Mouse (Mus musculus) liver, embryonic 16.5 days (tissue): ENCODE results near the gene Pptc7. TPM values are rescaled to one million over a fixed set of nuclear protein-coding genes. Genes with fewer than 3 reads are reported as not detected.

Experiments used
- ATAC-seq: fragments of 200-750 bp; cut with Nextera tagmentation; 2 replicates; pipeline ENCODE4 v1.8.0; 2017; ENCODE audit warnings: low read depth, mild to moderate bottlenecking, moderate number of reproducible peaks, moderate library complexity
- H3K27ac ChIP-seq: fragments of 300-500 bp; sonication (generic); 2 replicates; pipeline ENCODE4 v1.5.1; 2014; ENCODE audit warnings: mild to moderate bottlenecking, low read length
- H3K27me3 ChIP-seq: fragments of 300-500 bp; sonication (generic); 2 replicates; pipeline ENCODE4 v1.6.1; 2014; ENCODE audit warnings: low read depth, low read length, mixed read lengths; ENCODE audit not compliant: control insufficient read depth, insufficient read depth
- H3K36me3 ChIP-seq: fragments of 300-500 bp; sonication (generic); 2 replicates; pipeline ENCODE4 v1.6.1; 2014; ENCODE audit warnings: mild to moderate bottlenecking; ENCODE audit not compliant: control insufficient read depth, insufficient read depth
- H3K4me1 ChIP-seq: fragments of 300-500 bp; sonication (generic); 2 replicates; pipeline ENCODE4 v1.6.1; 2014; ENCODE audit warnings: low read depth, low read length, mixed read lengths; ENCODE audit not compliant: control insufficient read depth
- H3K4me2 ChIP-seq: fragments of 300-500 bp; sonication (generic); 2 replicates; pipeline ENCODE4 v1.6.1; 2014; ENCODE audit warnings: low read depth, low read length, mixed read lengths
- H3K4me3 ChIP-seq: fragments of 300-500 bp; sonication (generic); 2 replicates; pipeline ENCODE4 v1.5.1; 2014; ENCODE audit warnings: low read depth, mild to moderate bottlenecking, low read length
- H3K9ac ChIP-seq: fragments of 300-500 bp; sonication (generic); 2 replicates; pipeline ENCODE4 v1.6.1; 2014; ENCODE audit warnings: low read depth, low read length
- H3K9me3 ChIP-seq: fragments of 300-500 bp; sonication (generic); replicated peaks from 2 replicates; pipeline ENCODE4 v1.6.1; 2016; ENCODE audit warnings: low read length; ENCODE audit not compliant: control insufficient read depth
- WGBS: fragments of 180-500 bp; shearing (Covaris S2); extraction: QIAGEN DNeasy Blood & Tissue Kit; methylation state at CpG from one replicate; pipeline ENCODE4 v1.1.7; 2014; ENCODE audit not compliant: insufficient replicate concordance; 5-methylcytosine and 5-hydroxymethylcytosine counted together
- polyA plus RNA-seq: library from polyadenylated mRNA; unstranded; fragments of >200 nt; fragmentation: Nextera tagmentation; extraction: Ambion mirVana; gene quantifications from 2 replicates; pipeline ENCODE4 v1.2.1, GENCODE M21; 2015

Pptc7 gene
- polyA plus RNA-seq, 1 experiment from 2014 or later: 4.1 TPM

DNA sequence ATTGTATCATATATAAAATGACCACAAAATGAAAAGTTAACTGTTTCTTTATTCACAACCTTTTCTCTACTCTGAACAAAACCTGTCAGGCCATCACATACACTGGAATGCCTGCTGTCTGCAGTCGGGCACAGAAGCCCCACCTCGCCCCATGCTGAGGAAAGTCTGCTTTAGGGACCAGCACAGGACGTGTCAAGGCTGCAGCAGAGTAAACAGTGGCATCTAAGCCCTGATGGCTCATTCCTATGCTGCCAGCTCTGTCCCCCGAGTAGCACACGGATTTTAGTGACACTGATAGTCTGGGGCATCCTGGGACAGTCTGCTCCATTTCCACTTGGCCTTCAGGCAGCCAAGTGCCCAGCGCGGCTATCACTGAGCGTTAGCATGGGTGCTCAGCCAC lies 41.3 kb downstream of the Pptc7 start:
- Histone ChIP-seq H3K4me3 (no peak overlapping the region), H3K36me3 (peaks cover 14% of the 10 kb centered on the region), H3K4me2 (no peak overlapping the region), H3K27ac (no peak overlapping the region), H3K4me1 (no peaks in the 10 kb centered on the region), H3K9ac (no peak overlapping the region), H3K9me3 (no peaks in the 10 kb centered on the region), H3K27me3 (no peaks in the 10 kb centered on the region)
- WGBS: 77% methylated on average over 8 of the region's 8 CpGs
- ATAC-seq: no peak

DNA sequence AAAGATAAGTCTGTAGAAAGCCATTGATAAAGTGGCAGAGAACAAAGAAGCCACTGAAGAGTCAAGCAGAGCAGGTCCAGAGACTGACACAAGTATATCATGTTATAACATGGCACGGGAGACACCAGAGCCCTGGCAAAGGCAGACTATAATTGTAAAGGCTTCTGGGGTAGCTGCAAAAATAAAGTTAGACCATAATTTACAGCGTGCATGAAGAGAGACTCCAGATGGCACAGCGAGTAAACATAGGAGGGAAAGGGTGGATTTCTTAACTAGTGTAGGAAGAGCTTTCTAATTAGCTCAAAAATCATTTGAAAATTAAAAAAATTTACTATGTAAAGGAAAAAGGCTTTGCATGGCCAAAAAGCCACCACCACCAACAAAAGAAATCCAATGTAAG lies 43.1 kb downstream of the Pptc7 start:
- Histone ChIP-seq H3K27ac (no peak overlapping the region), H3K9me3 (no peaks in the 10 kb centered on the region), H3K9ac (no peak overlapping the region), H3K4me1 (no peaks in the 10 kb centered on the region), H3K36me3 (peaks cover 9% of the 10 kb centered on the region), H3K27me3 (no peaks in the 10 kb centered on the region), H3K4me3 (no peak overlapping the region), H3K4me2 (no peak overlapping the region)
- ATAC-seq: no peak
- WGBS: 72% methylated on average over 3 of the region's 3 CpGs

GRCm38 (mm10) chr5:122330269-122330668 lies 46.1 kb downstream of the Pptc7 start:
- Histone ChIP-seq H3K4me2 (no peak overlapping the region), H3K27ac (no peak overlapping the region), H3K9me3 (no peaks in the 10 kb centered on the region), H3K36me3 (peaks cover 5% of the 10 kb centered on the region), H3K4me1 (no peaks in the 10 kb centered on the region), H3K4me3 (no peak overlapping the region), H3K9ac (no peak overlapping the region), H3K27me3 (no peaks in the 10 kb centered on the region)
- WGBS: 65% methylated on average over 4 of the region's 4 CpGs
- no peak for ATAC-seq

DNA sequence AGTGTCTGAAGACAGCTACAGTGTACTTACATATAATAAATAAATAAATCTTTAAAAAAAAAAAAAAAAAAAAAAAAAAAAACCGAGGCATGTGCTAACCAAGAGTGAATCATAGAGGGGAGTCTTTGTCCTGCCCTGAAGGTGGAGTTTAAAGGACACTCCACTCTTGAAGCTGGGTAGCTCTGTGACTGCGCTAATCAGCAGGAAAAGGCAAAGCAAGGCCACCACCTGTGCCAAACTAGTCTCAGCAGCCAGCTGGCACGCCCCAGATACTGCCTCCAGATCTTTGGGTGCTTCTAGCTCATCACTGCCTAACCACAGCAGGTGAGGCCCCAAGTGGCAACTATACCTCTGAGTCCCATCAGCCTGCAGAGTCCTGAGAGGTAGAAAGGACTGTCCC lies 50.5 kb downstream of the Pptc7 start:
- Histone ChIP-seq H3K36me3 (no peaks in the 10 kb centered on the region), H3K27me3 (no peaks in the 10 kb centered on the region), H3K9ac (no peak overlapping the region), H3K27ac (no peak overlapping the region), H3K4me3 (no peak overlapping the region), H3K4me2 (no peak overlapping the region), H3K4me1 (no peaks in the 10 kb centered on the region), H3K9me3 (no peaks in the 10 kb centered on the region)
- no peak for ATAC-seq
- WGBS: 36% methylated on average over 3 of the region's 3 CpGs

DNA sequence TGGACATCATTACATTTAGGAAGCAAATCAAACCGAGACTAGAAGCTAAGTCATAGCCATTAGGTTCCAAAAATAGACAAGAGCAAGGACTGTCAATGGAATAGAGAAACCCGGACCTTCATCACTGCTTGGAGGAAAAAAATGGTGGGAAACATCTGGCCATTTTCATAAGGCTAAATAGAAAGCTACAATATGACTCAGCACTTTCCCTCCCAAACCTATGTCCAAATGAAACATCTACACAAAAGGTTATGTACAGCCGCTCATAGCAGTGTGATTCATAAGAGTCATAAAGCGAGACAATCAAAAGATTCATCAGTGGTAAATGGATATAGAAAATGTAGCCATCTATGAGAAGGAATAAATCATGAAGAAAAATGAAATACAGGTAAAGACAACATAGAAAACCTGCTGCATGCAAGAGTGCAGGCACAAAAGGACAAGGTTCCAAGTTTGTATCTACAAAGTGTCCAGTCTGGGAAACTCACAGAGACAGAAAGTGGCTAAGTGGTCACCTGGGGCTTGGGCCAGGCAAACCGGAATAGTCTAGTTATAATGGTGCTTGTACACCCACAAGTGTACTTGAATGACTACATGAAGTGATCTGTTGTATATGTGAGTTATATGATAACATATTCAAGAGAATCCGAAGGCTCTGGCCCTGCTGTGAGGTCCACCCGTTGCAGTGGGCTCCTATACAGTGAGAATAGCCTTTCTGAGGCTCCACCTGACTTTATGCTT lies 52.6 kb downstream of the Pptc7 start:
- WGBS: 68% methylated on average over 7 of the region's 7 CpGs
- Histone ChIP-seq H3K9me3 (no peaks in the 10 kb centered on the region), H3K36me3 (no peaks in the 10 kb centered on the region), H3K9ac (no peak overlapping the region), H3K4me2 (no peak overlapping the region), H3K27me3 (no peaks in the 10 kb centered on the region), H3K4me3 (no peak overlapping the region), H3K27ac (no peak overlapping the region), H3K4me1 (no peaks in the 10 kb centered on the region)
- no peak for ATAC-seq

DNA sequence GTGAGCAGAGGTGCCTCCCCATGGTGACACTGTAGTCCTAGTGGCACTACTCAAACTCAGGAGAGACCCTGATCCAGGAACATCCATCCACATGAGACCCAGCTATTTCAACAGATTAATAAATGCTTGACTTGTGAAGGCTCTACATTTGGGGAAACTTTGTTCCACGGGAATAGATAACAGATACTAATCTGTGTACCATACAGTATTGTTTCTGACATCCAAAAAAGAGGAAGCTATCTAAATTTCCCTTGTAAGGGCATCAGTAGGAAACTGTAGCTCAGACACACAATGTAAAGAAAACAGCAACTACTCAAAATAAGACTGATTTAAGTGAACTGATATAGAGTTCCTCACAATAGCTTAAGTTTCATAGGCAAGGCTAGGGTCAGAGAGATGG lies 58.7 kb downstream of the Pptc7 start:
- Histone ChIP-seq H3K27ac (no peak overlapping the region), H3K9ac (no peak overlapping the region), H3K4me2 (no peak overlapping the region), H3K27me3 (no peaks in the 10 kb centered on the region), H3K4me3 (no peak overlapping the region), H3K9me3 (no peaks in the 10 kb centered on the region; the same call in 1 of the 2 replicates), H3K36me3 (no peaks in the 10 kb centered on the region), H3K4me1 (no peaks in the 10 kb centered on the region)
- 10% methylated on average over 1 of the region's 1 CpGs for WGBS
- ATAC-seq: no peak

GRCm38 (mm10) chr5:122343768-122344167 lies 59.6 kb downstream of the Pptc7 start:
- no peak overlapping the region for H3K4me3 ChIP-seq
- no peaks in the 10 kb centered on the region for H3K36me3 ChIP-seq
- H3K9me3 ChIP-seq: no peaks in the 10 kb centered on the region; the same call in 1 of the 2 replicates
- H3K27me3 ChIP-seq: no peaks in the 10 kb centered on the region
- ATAC-seq: no peak
- no peak overlapping the region for H3K27ac ChIP-seq
- no peak overlapping the region for H3K9ac ChIP-seq
- no peaks in the 10 kb centered on the region for H3K4me1 ChIP-seq
- WGBS: 30% methylated on average over 7 of the region's 7 CpGs
- H3K4me2 ChIP-seq: no peak overlapping the region

- no peaks in the 10 kb centered on the region for H3K36me3 ChIP-seq
- H3K27me3 ChIP-seq: no peaks in the 10 kb centered on the region
- H3K9ac ChIP-seq: no peak overlapping the region
- H3K4me2 ChIP-seq: no peak overlapping the region
- H3K4me1 ChIP-seq: no peaks in the 10 kb centered on the region
- WGBS: 4% methylated on average over 5 of the region's 5 CpGs
- no peak overlapping the region for H3K27ac ChIP-seq
- H3K4me3 ChIP-seq: no peak overlapping the region
- ATAC-seq: peak; percentile 30; the same call in 1 of the 2 replicates
- no peaks in the 10 kb centered on the region; the same call in 1 of the 2 replicates for H3K9me3 ChIP-seq
Observed at GRCm38 (mm10) chr5:122344260-122344659, 60.1 kb downstream of the Pptc7 start.

- H3K4me3 ChIP-seq: no peak overlapping the region
- no peaks in the 10 kb centered on the region; the same call in 1 of the 2 replicates for H3K9me3 ChIP-seq
- no peaks in the 10 kb centered on the region for H3K27me3 ChIP-seq
- H3K36me3 ChIP-seq: no peaks in the 10 kb centered on the region
- ATAC-seq: no peak
- no peak overlapping the region for H3K4me2 ChIP-seq
- no peak overlapping the region for H3K27ac ChIP-seq
- no peaks in the 10 kb centered on the region for H3K4me1 ChIP-seq
- WGBS: 67% methylated on average over 4 of the region's 4 CpGs
- no peak overlapping the region for H3K9ac ChIP-seq
Observed at GRCm38 (mm10) chr5:122345777-122346176, 61.6 kb downstream of the Pptc7 start.
